Mouse (Mus musculus) left cerebral cortex, adult 2 months (tissue): ENCODE measurements around the gene Prg4. TPM values are rescaled to one million over a fixed set of nuclear protein-coding genes. Genes with fewer than 3 reads are reported as not detected.

Experiments used
- DNase-seq, 2 experiments: peaks; one replicate each; pipeline ENCODE4 v3.0.0; 2021 to 2022; ENCODE audit warnings: low spot score in 2 of 2, mixed read lengths in 1 of 2; ENCODE audit errors: extremely low spot score in 1 of 2
- H3K27ac ChIP-seq: fragments of 200-600 bp; 2 replicates; pipeline ENCODE4 v1.8.1; 2022
- H3K4me3 ChIP-seq: fragments of 200-600 bp; 2 replicates; pipeline ENCODE4 v1.8.1; 2022
- CTCF ChIP-seq: fragments of 200-600 bp; IDR thresholded peaks from 2 replicates; pipeline ENCODE4 v1.8.1; 2022; ENCODE audit warnings: antibody characterized with exemption, mild to moderate bottlenecking, moderate library complexity
- intact Hi-C: fragments of 180-260 bp; cut with DNase I; formaldehyde crosslinking; loops from one replicate; pipeline ENCODE4 v1.15.1; 2025
- total RNA-seq, 2 experiments: library from RNA; stranded (reverse); gene quantifications; 2 replicates each; pipeline ENCODE4 v1.2.3; 2021

Gene Prg4
- total RNA-seq, 2 experiments from 2014 or later: 5.7 to 13.1 TPM

DNA sequence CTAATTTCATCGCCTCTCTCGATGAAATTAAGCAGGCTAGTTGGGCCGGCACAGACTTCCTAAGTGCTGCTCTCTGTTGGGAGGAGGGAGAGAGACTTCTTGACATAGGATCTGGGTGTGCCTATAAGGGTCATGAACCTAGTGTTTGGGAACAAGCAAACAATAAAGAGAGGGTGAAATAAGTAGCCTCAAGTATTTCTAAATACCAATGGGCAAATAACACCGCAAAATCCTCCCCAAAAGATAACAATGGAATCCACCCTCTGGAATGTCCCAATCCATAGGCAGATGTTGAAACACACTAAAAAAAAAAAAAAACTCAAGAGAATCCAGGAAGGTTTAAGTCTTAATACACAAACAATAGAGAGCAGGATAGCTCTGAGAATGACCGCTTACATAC is 2.9 kb downstream of the Prg4 start:
- no peak for DNase-seq
- TF ChIP-seq CTCF: no peak
- Histone ChIP-seq H3K4me3 (no peak overlapping the region), H3K27ac (no peak overlapping the region)
- intact Hi-C loops: no loop called here

DNA sequence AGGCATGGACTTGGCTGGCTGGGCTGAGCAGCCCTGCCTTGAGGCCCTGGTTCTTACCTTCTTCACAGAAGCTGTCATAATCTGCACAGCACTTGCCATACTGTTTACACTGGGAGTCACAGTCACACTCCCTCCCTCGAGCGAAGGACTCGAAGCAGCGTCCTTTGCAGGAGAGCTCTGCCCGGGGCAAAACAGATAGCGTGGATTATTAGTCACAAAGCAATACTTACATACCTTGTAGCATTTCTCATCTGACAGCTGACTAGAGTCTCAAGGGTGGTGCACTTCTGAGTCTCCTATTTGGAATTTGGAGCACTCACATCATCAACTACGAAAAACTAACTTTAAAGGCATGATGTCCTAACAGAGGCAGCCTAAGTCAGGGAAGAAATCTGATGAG is 5.4 kb downstream of the Prg4 start:
- no peak for DNase-seq
- Histone ChIP-seq H3K27ac (no peak overlapping the region), H3K4me3 (no peak overlapping the region)
- no peak for TF ChIP-seq CTCF
- intact Hi-C loops: no loop called here

DNA sequence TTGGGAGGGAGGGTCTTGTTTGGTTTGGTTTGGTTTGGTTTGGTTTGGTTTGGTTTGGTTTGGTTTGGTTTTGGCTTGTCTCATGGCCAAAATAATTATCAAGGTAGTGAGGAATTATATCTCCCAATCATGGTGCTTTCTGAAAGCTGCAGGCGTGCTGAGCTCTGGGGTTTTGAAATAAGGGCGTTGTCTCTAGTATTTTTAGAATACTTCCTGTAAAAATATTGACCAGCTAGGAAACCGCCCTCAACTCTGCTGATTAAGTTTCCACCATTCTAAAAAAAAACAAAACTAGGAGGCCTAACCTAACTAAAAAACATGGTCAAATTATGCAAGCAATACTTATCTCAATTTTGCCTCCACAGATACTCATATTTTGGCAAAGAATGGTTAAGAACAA is 6.4 kb downstream of the Prg4 start:
- intact Hi-C loops: loop anchor here (5.0 kb wide), 1 partner anchor 38 kb away; no protein-coding TSS in a partner anchor
- TF ChIP-seq CTCF: no peak
- Histone ChIP-seq H3K4me3 (no peak overlapping the region), H3K27ac (no peak overlapping the region)
- DNase-seq: no peak

DNA sequence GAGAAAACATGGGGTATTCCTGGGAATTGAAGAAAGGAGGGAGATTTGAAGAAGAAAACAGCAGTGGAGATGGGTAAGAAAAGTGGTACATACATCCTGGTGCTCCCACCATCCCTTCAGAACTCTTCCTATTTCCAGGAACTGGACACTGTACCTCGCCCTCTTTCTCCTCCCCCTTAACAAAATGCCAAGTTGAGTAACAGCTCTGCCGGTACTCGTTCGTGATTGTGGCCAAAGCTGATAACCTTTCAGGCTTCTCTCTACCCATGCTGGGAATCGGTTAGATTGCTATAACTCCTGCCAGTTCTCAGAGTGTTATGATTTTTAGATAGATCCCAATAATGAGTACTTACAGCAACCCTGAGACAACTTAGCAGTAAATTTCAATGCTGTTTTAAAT is 7.0 kb downstream of the Prg4 start:
- H3K4me3 ChIP-seq: no peak overlapping the region
- TF ChIP-seq CTCF: no peak
- no peak for DNase-seq
- intact Hi-C loops: loop anchor here (5.0 kb wide), 1 partner anchor 38 kb away; no protein-coding TSS in a partner anchor
- no peak overlapping the region for H3K27ac ChIP-seq

DNA sequence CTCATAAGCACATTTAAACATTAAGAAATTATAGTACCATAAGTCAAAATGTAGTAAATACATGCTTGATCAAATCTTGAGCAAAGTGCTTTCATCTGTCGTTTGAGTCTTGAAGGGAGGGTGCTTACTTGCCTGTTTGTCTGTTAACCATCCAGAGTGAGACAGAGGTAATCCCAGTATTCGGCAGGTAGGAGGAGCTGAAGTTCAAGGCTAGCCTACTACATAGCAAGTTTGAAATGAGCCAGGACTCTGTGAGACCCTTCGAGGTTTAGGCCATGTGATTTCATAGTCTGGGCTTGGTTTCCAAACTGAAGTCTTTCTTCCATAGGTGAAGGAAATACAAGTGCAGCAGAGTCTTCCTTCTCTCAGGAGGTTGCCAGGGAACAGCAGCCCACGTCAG is 24.2 kb downstream of the Prg4 start:
- no peak for DNase-seq
- intact Hi-C loops: no loop called here
- no peak overlapping the region for H3K27ac ChIP-seq
- TF ChIP-seq CTCF: no peak; the same call in none of the 2 replicates
- H3K4me3 ChIP-seq: no peak overlapping the region

DNA sequence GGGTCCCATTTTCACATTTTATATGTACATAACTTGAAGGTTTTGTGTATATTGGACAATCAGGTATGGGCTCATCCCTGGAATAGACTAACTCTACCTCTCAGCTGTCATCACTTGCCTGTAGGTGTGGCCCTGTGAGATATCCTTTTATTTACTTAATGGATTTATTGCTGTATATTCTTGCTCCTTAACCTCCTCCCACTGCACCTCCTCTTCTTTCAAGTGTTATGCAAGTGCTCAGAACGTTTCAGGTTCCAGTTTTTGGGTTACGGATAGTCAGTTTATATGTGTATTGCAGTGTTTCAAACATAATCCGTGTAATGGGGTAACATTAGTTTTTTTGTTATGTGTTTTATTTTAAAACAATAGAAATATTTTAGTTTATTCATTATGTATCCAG is 27.3 kb downstream of the Prg4 start:
- intact Hi-C loops: no loop called here
- no peak overlapping the region for H3K4me3 ChIP-seq
- no peak for TF ChIP-seq CTCF
- DNase-seq: no peak
- no peak overlapping the region for H3K27ac ChIP-seq

DNA sequence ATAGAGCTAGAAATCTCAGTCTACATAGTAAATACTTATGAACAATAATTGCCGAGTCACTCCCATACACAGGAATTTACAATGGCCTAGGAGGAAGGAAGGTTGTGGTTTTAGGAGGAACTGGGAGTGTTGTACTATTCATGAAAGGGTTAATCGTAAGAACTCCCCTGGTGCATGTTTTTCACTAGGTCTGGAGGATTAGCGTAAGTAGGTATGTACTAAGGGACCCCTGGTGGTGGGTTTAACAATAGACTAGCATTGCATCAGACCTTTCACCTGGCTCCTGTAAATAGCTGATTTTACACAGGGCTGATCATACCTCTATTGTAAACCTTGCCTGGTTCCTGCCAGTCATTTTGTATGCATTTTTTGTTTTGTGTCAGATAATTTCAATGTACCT is 39.7 kb downstream of the Prg4 start:
- TF ChIP-seq CTCF: no peak; the same call in 1 of the 2 replicates
- no peak overlapping the region for H3K27ac ChIP-seq
- intact Hi-C loops: loop anchor here (10.0 kb wide), 1 partner anchor 1029 kb away; no protein-coding TSS in a partner anchor
- DNase-seq: no peak
- H3K4me3 ChIP-seq: no peak overlapping the region

DNA sequence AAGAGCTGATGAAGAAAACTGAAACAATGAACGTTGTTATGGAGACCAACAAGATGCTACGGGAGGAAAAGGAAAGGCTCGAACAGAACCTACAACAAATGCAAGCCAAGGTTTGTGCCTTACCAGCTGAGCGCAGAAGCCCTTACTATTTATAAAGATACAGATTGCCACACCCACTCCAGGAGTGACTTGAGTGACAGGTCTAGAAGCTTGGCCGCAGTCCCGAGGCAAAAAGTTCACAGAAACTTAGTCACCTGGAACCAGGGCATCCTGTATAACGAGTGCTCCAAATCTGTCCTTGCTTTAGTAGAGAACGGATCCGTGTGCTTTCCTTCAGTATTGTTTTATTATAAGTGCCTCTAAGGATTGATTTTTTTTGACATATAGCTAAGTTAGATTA is 40.3 kb downstream of the Prg4 start:
- TF ChIP-seq CTCF: no peak
- no peak for DNase-seq
- intact Hi-C loops: loop anchor here (10.0 kb wide), 1 partner anchor 1029 kb away; no protein-coding TSS in a partner anchor
- Histone ChIP-seq H3K27ac (no peak overlapping the region), H3K4me3 (no peak overlapping the region)

DNA sequence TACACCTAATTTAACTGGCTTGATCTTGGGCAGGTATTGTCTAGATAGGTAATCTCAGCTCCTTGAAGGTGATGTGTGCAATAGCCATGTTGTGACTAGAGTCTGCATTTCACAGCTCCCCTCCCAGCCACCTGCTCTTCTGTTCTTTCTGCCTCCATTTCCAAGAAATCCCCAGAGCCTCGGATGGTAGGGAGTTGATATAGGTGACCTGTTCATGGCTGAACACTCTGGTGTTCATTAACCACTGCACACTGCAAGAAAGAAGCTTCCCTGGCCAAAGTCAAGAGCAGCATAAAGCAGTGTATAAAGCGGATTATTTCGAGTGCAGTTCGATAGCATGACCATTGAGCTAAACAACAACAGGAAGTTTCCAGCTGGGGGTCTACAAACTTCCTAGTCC is 47.5 kb downstream of the Prg4 start:
- H3K27ac ChIP-seq: no peak overlapping the region
- DNase-seq: no peak
- intact Hi-C loops: no loop called here
- no peak for TF ChIP-seq CTCF
- H3K4me3 ChIP-seq: no peak overlapping the region

DNA sequence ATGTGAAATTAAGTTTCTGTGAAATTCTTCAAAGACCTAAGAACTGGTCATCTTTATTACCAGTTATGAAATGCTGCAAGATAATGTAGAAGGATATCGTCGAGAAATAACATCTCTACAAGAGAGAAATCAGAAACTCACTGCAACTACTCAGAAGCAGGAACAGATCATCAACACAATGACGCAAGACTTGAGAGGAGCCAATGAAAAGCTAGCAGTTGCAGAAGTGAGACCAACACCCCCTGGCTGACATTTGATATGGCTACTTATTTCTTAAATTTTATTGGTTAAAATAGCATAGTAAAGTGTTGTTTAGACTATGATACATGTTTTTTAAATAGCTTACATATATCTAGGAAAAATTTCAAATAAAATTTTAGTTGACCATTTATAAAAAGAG is 50.0 kb downstream of the Prg4 start:
- H3K27ac ChIP-seq: no peak overlapping the region
- intact Hi-C loops: loop anchor here (2.0 kb wide), 1 partner anchor 19 kb away; no protein-coding TSS in a partner anchor
- no peak overlapping the region for H3K4me3 ChIP-seq
- TF ChIP-seq CTCF: no peak
- no peak for DNase-seq

DNA sequence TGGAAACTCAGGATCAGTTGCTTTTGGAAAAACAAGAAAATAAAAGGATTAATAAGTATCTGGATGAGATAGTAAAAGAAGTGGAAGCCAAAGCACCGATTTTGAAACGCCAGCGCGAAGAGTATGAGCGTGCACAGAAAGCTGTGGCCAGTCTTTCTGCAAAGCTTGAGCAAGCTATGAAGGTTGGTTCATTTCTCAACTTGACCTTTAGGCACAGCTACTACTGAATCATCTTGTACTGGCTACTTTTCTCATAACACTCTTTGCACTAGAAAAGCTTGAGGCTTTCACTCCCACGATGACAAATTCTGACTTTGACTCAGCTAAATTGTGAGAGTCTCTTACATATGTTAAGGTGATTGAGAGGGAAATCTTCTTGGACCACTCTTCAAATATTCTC is 56.0 kb downstream of the Prg4 start:
- Histone ChIP-seq H3K27ac (no peak overlapping the region), H3K4me3 (no peak overlapping the region)
- intact Hi-C loops: loop anchor here (5.0 to 10.0 kb wide), 2 partner anchors 37 to 955 kb away; no protein-coding TSS in a partner anchor
- TF ChIP-seq CTCF: no peak
- DNase-seq: no peak

DNA sequence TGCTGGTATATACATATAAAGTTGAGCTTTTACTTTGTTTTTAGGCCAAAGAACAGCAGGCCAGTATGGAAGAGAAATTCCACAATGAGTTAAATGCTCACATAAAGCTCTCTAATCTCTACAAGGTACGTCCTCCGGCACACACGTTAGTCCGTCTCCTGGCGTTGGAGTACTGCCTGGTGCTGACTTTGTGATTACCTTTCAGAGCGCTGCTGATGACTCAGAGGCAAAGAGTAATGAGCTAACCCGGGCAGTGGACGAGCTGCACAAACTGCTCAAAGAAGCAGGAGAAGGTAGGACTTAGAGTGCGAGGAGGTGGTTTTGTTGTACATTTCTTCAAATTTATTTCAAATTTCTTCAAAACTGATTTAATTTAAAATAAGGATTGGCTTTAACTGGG is 58.7 kb downstream of the Prg4 start:
- no peak for TF ChIP-seq CTCF
- intact Hi-C loops: loop anchor here (2.0 to 10.0 kb wide), 2 partner anchors 22 to 958 kb away; no protein-coding TSS in a partner anchor
- Histone ChIP-seq H3K4me3 (no peak overlapping the region), H3K27ac (no peak overlapping the region)
- DNase-seq: no peak

DNA sequence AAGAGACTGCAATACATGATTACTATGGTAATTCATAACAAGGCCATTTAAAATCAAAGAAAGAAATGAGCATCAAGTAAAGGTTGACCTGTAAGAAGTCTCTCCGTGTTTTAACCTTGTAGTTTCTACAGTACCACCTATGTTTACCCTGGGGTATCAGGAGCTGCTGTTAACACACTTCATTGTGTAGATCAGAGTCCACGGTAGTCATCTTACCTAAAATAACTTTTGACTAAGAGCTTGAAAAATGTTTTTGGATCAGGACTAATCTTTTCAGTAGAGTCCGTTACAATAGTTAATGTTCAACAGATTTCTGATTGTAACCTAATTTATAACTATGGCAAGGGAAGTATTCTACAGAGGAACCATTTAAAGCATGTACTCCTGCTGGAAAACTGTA is 61.4 kb downstream of the Prg4 start:
- Histone ChIP-seq H3K4me3 (no peak overlapping the region), H3K27ac (no peak overlapping the region)
- no peak for TF ChIP-seq CTCF
- no peak for DNase-seq
- intact Hi-C loops: loop anchor here (10.0 kb wide), 1 partner anchor 960 kb away; no protein-coding TSS in a partner anchor
